In the genomic region with DNA sequence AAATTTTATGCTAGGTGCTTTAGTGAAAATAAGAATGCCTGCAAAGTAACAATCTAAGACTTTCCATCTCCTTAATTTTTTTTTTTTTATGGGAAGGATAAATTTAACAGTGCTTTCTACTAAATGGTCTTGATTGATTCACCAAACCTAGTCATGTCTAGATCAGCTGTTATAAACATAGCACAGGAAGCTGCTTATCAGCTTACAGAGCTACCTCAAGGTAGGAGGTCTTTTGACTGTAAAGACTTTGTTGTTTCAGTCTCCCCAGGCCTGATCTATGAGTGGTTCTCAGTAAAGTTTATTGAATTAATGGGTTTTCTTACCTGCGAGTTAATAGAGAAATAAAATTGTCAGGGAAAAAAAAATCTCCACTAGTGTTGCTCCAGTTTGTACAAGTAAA, we compare ENCODE assay signal across 13 mouse cellular contexts.
"Had no signal": no experiment of that assay in that cellular context is flagged by ENCODE, and none has a peak within 500 bp of the region (broad histone marks: within the 10 kb centered on the region; RNA-seq: fewer than 3 reads in every experiment).

No protein-coding gene starts in this region.

- DNase-seq: kidney, adult 11 months; layer of hippocampus, postnatal 36 days; liver, embryonic 13.5 days; lung, adult 2 months; right cerebral cortex, postnatal 4 days had no signal

- H3K27me3 ChIP-seq: intestine, embryonic 15.5 days; liver, embryonic 13.5 days; midbrain, embryonic 13.5 days; neural tube, embryonic 12.5 days; neural tube, embryonic 15.5 days; stomach, embryonic 15.5 days had no signal

- H3K9ac ChIP-seq: intestine, embryonic 15.5 days; liver, embryonic 13.5 days; midbrain, embryonic 13.5 days; neural tube, embryonic 12.5 days; neural tube, embryonic 15.5 days; stomach, embryonic 15.5 days had no signal

- H3K4me2 ChIP-seq: intestine, embryonic 15.5 days; liver, embryonic 13.5 days; midbrain, embryonic 13.5 days; neural tube, embryonic 12.5 days; neural tube, embryonic 15.5 days; stomach, embryonic 15.5 days had no signal

- H3K27ac ChIP-seq: intestine, embryonic 15.5 days; layer of hippocampus, adult 2 months; left cerebral cortex, adult 2 months; liver, embryonic 13.5 days; midbrain, embryonic 10.5 days; midbrain, embryonic 13.5 days; neural tube, embryonic 12.5 days; neural tube, embryonic 15.5 days; stomach, embryonic 15.5 days had no signal

- H3K4me1 ChIP-seq: intestine, embryonic 15.5 days; midbrain, embryonic 10.5 days; midbrain, embryonic 13.5 days; neural tube, embryonic 12.5 days; stomach, embryonic 15.5 days had no signal

- ATAC-seq: intestine, embryonic 15.5 days; midbrain, embryonic 13.5 days had no signal

- H3K9me3 ChIP-seq: intestine, embryonic 15.5 days; liver, embryonic 13.5 days; midbrain, embryonic 10.5 days; midbrain, embryonic 13.5 days; neural tube, embryonic 12.5 days; neural tube, embryonic 15.5 days; stomach, embryonic 15.5 days had no signal

- H3K4me3 ChIP-seq: intestine, embryonic 15.5 days; layer of hippocampus, adult 2 months; left cerebral cortex, adult 2 months; liver, embryonic 13.5 days; midbrain, embryonic 10.5 days; midbrain, embryonic 13.5 days; neural tube, embryonic 12.5 days; neural tube, embryonic 15.5 days; stomach, embryonic 15.5 days had no signal
